Mouse (Mus musculus) heart, embryonic 12.5 days (tissue): ENCODE measurements around the gene Foxc1. TPM values are rescaled to one million over a fixed set of nuclear protein-coding genes. Genes with fewer than 3 reads are reported as not detected.

ENCODE experiments used
- ATAC-seq: fragments of 200-750 bp; cut with Nextera tagmentation; 2 replicates; pipeline ENCODE4 v1.8.0; 2017; ENCODE audit warnings: moderate TSS enrichment, moderate library complexity; ENCODE audit not compliant: insufficient number of reproducible peaks, low FRiP score
- H3K27ac ChIP-seq: fragments of 300-500 bp; sonication (generic); 2 replicates; pipeline ENCODE4 v1.5.1; 2016; ENCODE audit warnings: mild to moderate bottlenecking, moderate library complexity; ENCODE audit not compliant: poor library complexity, severe bottlenecking
- H3K27me3 ChIP-seq: fragments of 300-500 bp; sonication (generic); replicated peaks from 2 replicates; pipeline ENCODE4 v1.6.1; 2016; ENCODE audit warnings: mild to moderate bottlenecking, moderate library complexity
- H3K36me3 ChIP-seq: fragments of 300-500 bp; sonication (generic); 2 replicates; pipeline ENCODE4 v1.6.1; 2016; ENCODE audit warnings: mild to moderate bottlenecking, moderate library complexity
- H3K4me1 ChIP-seq: fragments of 300-500 bp; sonication (generic); replicated peaks from 2 replicates; pipeline ENCODE4 v1.6.1; 2016; ENCODE audit warnings: mild to moderate bottlenecking
- H3K4me2 ChIP-seq: fragments of 300-500 bp; sonication (generic); 2 replicates; pipeline ENCODE4 v1.6.1; 2016; ENCODE audit warnings: mild to moderate bottlenecking, moderate library complexity
- H3K4me3 ChIP-seq: fragments of 300-500 bp; sonication (generic); 2 replicates; pipeline ENCODE4 v1.5.1; 2016; ENCODE audit warnings: mild to moderate bottlenecking
- H3K9ac ChIP-seq: fragments of 300-500 bp; sonication (generic); 2 replicates; pipeline ENCODE4 v1.6.1; 2016; ENCODE audit warnings: mild to moderate bottlenecking, moderate library complexity
- H3K9me3 ChIP-seq: fragments of 300-500 bp; sonication (generic); replicated peaks from 2 replicates; pipeline ENCODE4 v1.6.1; 2016; ENCODE audit warnings: mild to moderate bottlenecking, moderate library complexity
- WGBS: fragments of 180-500 bp; shearing (Covaris S2); methylation state at CpG from one replicate; pipeline ENCODE4 v1.1.7; 2016; 5-methylcytosine and 5-hydroxymethylcytosine counted together
- polyA plus RNA-seq: library from polyadenylated mRNA; unstranded; fragments of >200 nt; fragmentation: Nextera tagmentation; extraction: Ambion mirVana; gene quantifications from 2 replicates; pipeline ENCODE4 v1.2.1, GENCODE M21; 2016

The Foxc1 gene
- polyA plus RNA-seq, 1 experiment from 2014 or later = 5.4 TPM

DNA sequence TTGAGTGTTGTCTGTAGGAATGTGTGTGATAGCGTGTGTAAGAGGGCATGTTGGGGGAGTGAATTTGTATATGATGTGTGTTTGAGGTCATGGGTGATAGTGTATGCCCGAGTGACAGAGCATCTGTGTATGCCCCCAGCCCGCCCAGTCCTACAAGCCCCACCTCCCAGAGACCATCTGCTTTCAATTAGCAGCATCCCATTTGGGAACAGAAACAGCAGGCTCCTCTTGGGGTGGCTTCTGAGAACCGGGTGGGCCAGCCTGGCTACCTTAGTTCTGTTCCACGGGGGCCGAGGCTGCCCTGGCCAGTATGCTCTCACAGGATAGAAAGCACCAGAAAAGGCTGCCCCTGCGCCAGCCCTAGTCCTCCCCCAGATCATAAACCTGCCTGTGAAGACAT is 11.9 kb downstream of the Foxc1 start:
- Histone ChIP-seq H3K9ac (no peak overlapping the region), H3K4me2 (no peak overlapping the region), H3K36me3 (no peaks in the 10 kb centered on the region), H3K27me3 (peaks cover 48% of the 10 kb centered on the region), H3K4me1 (peaks cover 69% of the 10 kb centered on the region), H3K4me3 (no peak overlapping the region), H3K27ac (no peak overlapping the region), H3K9me3 (no peaks in the 10 kb centered on the region)
- WGBS = 38% methylated on average over 7 of the region's 7 CpGs
- ATAC-seq = no peak

DNA sequence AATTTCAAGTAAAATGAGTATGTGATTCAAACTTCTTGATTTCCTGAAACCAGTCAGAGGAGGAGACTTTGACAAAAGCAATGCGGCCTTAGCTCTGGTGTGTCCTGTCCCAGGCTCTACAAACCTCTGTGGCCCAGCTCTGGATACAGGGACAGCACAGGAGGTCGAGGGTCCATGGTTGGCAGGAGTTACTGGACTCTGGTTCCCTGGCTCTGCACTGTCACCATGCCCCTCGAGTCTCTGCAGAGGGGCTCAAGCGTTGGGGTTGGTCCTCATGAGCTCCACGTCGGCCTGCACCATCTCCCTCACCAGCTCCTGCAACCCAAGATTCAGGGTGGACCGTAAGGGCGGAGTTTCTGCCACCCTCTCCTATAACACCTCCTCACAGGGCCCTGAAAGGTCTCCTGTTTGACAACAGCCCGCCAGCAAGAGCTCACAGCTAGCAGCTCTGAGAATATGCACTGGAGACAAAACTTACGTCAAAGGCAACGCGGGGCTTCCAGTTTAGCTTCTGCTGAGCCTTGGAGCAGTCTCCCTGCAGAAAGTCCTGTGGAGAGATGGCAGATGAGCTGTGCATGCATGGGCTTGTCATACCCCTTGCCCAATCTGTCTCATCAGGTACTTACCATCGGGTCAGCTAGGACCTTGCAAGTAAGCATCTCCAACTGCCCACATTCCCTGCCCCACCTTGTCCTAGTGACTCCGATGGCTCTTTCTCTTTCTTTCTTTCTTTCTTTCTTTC is 13.4 kb downstream of the Foxc1 start:
- Histone ChIP-seq H3K4me1 (peaks cover 67% of the 10 kb centered on the region), H3K27me3 (peaks cover 38% of the 10 kb centered on the region), H3K9me3 (no peaks in the 10 kb centered on the region), H3K4me3 (peak overlapping the region; percentile 14; the same call in 1 of the 2 replicates), H3K4me2 (peak overlapping the region; percentile 56), H3K27ac (peak overlapping the region; percentile 60), H3K36me3 (no peaks in the 10 kb centered on the region), H3K9ac (peak overlapping the region; percentile 16; the same call in 1 of the 2 replicates)
- ATAC-seq = no peak
- WGBS = 36% methylated on average over 14 of the region's 14 CpGs

DNA sequence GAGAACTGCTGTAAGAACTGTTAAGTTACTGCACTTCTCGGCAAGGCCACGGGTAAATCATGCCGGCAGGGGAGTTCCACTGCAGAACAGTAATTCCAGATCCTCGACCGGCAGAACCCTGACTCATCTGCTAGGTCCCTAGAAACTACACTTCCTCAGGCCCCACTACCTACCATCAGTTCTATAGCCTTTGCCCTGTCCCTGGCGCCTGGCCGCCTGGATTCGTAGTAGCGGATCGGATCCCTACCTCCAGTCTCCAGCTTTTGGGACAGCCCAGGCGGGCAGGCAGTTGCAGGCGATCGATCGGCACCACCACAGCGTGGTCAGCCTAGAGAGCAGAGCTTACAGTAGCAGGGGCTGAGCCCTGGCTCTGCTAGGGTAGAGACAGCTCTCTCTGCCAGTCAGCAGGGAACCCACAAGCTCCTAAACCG is 14.2 kb downstream of the Foxc1 start:
- Histone ChIP-seq H3K36me3 (no peaks in the 10 kb centered on the region), H3K4me1 (peaks cover 65% of the 10 kb centered on the region), H3K9ac (peak overlapping the region; percentile 55), H3K27ac (peak overlapping the region; percentile 85), H3K9me3 (no peaks in the 10 kb centered on the region), H3K4me2 (peak overlapping the region; percentile 72), H3K4me3 (peak overlapping the region; percentile 48), H3K27me3 (peaks cover 42% of the 10 kb centered on the region)
- 3% methylated on average over 16 of the region's 16 CpGs for WGBS
- ATAC-seq = peak; percentile 74

DNA sequence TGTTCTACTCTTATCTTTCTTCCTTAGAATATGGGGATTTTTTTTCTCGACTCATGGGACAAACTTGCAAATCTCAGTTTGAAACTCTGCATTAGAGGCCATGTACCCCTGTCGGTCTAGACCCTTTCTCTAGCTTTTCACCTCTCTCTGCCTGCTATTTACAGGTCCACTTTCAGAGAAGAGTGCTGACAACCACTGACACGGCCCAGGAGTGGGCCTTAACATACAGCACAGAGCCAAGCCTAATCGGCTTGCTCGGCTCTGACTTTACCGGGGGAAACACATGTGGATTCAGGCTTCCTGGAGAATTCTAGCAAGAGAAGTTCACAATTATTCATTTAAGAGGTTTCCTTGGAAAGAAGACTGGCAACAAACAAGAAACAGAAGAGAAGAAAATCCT is 14.6 kb downstream of the Foxc1 start:
- ATAC-seq = peak; percentile 54; the same call in 1 of the 2 replicates
- Histone ChIP-seq H3K4me1 (peaks cover 61% of the 10 kb centered on the region), H3K27me3 (peaks cover 38% of the 10 kb centered on the region), H3K27ac (peak overlapping the region; percentile 85), H3K9me3 (no peaks in the 10 kb centered on the region), H3K36me3 (no peaks in the 10 kb centered on the region), H3K4me3 (peak overlapping the region; percentile 48), H3K4me2 (peak overlapping the region; percentile 72), H3K9ac (peak overlapping the region; percentile 55)
- 5% methylated on average over 6 of the region's 6 CpGs for WGBS

DNA sequence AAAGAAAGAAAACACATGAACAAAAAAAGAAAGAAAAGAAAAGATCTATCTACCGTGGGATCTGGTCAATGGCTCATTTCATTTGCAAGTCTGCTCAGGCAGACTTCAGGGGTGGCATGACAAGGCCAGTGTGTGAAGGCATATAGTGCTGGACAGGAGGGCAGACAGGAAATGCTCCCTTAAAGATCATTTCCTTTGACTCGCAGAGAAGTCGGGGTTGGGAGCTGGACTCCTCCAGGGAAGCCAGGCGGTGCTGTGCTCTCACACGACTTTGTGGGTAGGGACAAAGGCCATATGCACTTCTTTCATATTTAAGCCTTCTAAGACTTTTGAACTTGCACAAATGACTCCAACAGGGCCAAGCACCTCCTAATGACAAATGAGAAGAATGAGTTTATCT is 16.9 kb downstream of the Foxc1 start:
- no peak overlapping the region for H3K4me2 ChIP-seq
- H3K9ac ChIP-seq = no peak overlapping the region
- no peak for ATAC-seq
- peaks cover 63% of the 10 kb centered on the region for H3K4me1 ChIP-seq
- H3K36me3 ChIP-seq = no peaks in the 10 kb centered on the region
- H3K27ac ChIP-seq = no peak overlapping the region
- H3K9me3 ChIP-seq = no peaks in the 10 kb centered on the region
- no peak overlapping the region for H3K4me3 ChIP-seq
- H3K27me3 ChIP-seq = peaks cover 18% of the 10 kb centered on the region
- 37% methylated on average over 5 of the region's 5 CpGs for WGBS

DNA sequence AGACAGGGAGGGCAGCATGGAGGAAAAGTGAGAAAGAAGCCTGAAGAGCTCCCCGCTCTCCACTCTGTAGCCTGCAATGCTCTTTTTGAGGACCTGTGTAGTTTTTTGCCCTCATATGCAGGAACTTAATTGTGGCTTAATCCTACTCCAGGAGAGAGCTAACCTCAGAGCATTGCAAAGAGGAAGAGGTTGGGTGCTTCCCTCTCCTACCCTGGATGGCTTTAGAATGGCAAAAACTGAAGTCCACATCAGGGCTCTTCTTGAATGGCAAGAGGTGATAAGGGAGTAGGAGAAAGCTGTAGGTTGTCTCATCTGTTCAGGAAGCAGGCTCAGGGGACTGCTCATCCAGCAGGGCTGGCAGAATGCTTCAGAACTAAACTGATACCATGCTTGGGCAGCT is 18.7 kb downstream of the Foxc1 start:
- peaks cover 26% of the 10 kb centered on the region for H3K27me3 ChIP-seq
- H3K4me2 ChIP-seq = no peak overlapping the region
- WGBS = 100% methylated on average over 1 of the region's 1 CpGs
- H3K9ac ChIP-seq = no peak overlapping the region
- H3K4me3 ChIP-seq = no peak overlapping the region
- H3K4me1 ChIP-seq = peaks cover 54% of the 10 kb centered on the region
- no peaks in the 10 kb centered on the region for H3K9me3 ChIP-seq
- H3K27ac ChIP-seq = no peak overlapping the region
- no peak for ATAC-seq
- H3K36me3 ChIP-seq = no peaks in the 10 kb centered on the region

DNA sequence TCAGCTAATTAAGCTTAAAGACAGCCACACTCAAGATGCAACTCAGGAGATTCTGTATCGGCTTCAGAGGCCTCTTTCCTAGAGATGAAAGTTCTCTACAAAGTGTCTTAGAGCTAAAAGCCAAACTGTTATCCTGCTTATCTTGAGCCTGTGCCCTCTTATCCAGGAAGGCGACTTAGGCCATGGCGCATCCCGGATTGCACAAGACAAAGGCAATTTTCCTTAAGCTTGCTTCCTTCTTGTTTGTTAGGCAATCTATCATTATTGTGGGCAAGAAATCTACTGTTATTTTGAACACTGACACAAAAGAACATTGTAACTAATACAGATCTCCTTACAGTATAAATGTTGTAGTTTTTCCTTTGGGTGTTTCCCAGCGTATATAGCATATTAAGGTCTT is 20.7 kb downstream of the Foxc1 start:
- H3K27ac ChIP-seq = no peak overlapping the region
- no peak overlapping the region for H3K9ac ChIP-seq
- no peaks in the 10 kb centered on the region for H3K9me3 ChIP-seq
- peaks cover 38% of the 10 kb centered on the region for H3K4me1 ChIP-seq
- no peak overlapping the region for H3K4me3 ChIP-seq
- ATAC-seq = no peak
- no peak overlapping the region for H3K4me2 ChIP-seq
- H3K36me3 ChIP-seq = no peaks in the 10 kb centered on the region
- WGBS = 42% methylated on average over 5 of the region's 5 CpGs
- H3K27me3 ChIP-seq = peaks cover 26% of the 10 kb centered on the region

DNA sequence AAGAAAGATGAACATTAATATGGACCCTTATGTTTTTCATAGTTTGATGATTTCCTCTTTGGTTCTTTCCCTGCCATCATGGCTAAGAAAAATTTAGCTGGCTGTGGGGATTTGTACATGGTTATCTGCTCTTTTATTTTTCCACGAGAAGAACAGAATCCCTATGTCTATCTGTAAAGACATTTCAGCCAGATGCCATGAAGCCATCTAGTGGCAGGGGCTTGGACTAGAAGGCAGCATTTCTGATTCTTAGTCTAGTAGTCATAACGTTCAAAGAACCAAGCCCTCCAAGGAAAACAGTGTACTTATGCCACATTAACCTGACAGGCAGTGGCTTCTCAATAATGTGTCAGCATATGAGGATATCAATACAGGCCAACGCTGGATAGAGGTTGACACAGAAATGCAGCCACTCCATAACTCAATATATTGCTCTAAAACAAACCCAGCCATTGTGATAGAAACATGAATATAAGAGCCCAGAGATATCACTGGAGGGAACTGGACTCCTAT is 21.4 kb downstream of the Foxc1 start:
- no peak for ATAC-seq
- Histone ChIP-seq H3K4me1 (peaks cover 32% of the 10 kb centered on the region), H3K4me2 (no peak overlapping the region), H3K27ac (no peak overlapping the region), H3K27me3 (peaks cover 26% of the 10 kb centered on the region), H3K36me3 (no peaks in the 10 kb centered on the region), H3K9ac (no peak overlapping the region), H3K4me3 (no peak overlapping the region), H3K9me3 (no peaks in the 10 kb centered on the region)
- whole genome bisulfite sequencing = 31% methylated on average over 3 of the region's 3 CpGs

DNA sequence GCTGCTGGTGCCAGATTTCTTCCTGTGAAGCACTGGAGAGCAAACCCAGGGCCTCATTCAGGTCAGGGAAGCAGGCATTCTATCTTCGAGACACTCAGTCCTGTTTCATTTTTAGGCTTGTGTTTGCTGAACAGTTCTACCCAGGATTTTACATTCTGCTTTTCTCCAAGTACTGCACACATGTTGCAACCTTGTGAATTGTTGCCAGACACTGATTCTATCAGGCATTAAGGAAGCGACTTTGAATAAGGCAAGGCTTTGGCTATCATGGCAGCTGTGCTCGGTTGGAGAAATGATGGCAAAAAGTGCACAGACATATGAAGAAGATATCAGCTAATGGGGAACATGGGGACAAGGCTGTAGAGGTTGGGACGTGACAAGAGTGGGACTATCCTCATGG is 22.0 kb downstream of the Foxc1 start:
- no peaks in the 10 kb centered on the region for H3K36me3 ChIP-seq
- no peak overlapping the region for H3K4me3 ChIP-seq
- ATAC-seq = no peak
- H3K4me2 ChIP-seq = no peak overlapping the region
- H3K27me3 ChIP-seq = peaks cover 29% of the 10 kb centered on the region
- H3K4me1 ChIP-seq = peaks cover 29% of the 10 kb centered on the region
- H3K27ac ChIP-seq = no peak overlapping the region
- WGBS = 77% methylated on average over 4 of the region's 4 CpGs
- H3K9ac ChIP-seq = no peak overlapping the region
- H3K9me3 ChIP-seq = no peaks in the 10 kb centered on the region

DNA sequence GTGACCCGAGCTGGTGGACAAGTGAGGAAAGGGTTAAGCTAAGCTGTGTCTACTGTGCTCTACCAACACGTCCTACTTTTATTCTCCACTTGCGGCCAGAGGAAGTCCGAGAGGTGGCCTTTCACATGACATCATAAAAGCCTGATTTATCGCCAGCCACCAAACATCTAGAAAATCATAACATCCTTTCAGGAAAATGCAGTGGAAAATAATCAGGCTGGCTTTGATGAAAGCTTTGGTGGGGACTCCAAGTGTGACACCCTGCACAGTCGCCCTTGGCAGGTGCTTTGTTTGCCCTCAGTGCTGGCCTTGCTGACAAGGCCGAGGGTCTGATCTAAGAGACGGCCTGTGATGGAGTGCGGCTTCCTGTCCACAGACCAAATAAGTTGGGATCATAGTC is 23.9 kb downstream of the Foxc1 start:
- Histone ChIP-seq H3K9me3 (no peaks in the 10 kb centered on the region), H3K9ac (no peak overlapping the region), H3K4me3 (no peak overlapping the region), H3K4me2 (no peak overlapping the region), H3K27me3 (peaks cover 30% of the 10 kb centered on the region), H3K27ac (no peak overlapping the region), H3K36me3 (no peaks in the 10 kb centered on the region), H3K4me1 (peaks cover 21% of the 10 kb centered on the region)
- 38% methylated on average over 9 of the region's 9 CpGs for whole genome bisulfite sequencing
- ATAC-seq = peak; percentile 80; the same call in 1 of the 2 replicates

DNA sequence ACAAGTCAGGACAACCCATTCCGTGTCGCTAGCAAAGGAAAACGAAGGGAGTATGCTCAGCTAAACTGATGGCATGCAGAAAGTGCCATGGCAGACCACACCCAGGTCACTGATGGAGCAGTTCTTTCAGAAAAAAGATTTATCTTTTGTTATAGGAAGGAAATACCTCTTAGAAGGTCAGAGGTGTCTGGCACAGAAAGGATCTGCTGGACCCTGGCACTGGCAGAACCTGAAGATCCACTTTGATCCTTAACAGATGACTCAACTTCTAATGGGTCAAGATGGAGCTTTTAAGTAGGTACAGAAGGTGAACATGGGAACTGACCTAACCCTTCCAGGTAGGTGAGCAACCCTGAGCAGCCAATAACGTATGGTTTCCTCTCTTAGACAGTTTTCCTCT is 29.4 kb downstream of the Foxc1 start:
- no peak overlapping the region for H3K4me3 ChIP-seq
- 0 out of 2 replicates have a peak, but pooled peaks cover 14% of the 10 kb centered on the region for H3K27me3 ChIP-seq
- H3K9ac ChIP-seq = no peak overlapping the region
- no peak overlapping the region for H3K4me2 ChIP-seq
- 76% methylated on average over 4 of the region's 4 CpGs for WGBS
- no peak overlapping the region for H3K27ac ChIP-seq
- H3K9me3 ChIP-seq = no peaks in the 10 kb centered on the region
- H3K4me1 ChIP-seq = no peaks in the 10 kb centered on the region
- no peaks in the 10 kb centered on the region for H3K36me3 ChIP-seq
- no peak for ATAC-seq
